Mouse (Mus musculus) thymus, adult 2 months (tissue): ENCODE data around the gene Rin2.

Experiments used
- CTCF ChIP-seq: fragments of 200-500 bp; IDR thresholded peaks from 2 replicates; pipeline ENCODE4 v1.5.1; 2012; ENCODE audit warnings: mild to moderate bottlenecking, control low read depth, low read length, moderate library complexity, borderline replicate concordance; ENCODE audit not compliant: control insufficient read depth, poor library complexity, insufficient read depth; ENCODE audit errors: extremely low read depth
- POLR2A ChIP-seq: fragments of 200-500 bp; IDR thresholded peaks from 2 replicates; pipeline ENCODE4 v1.6.1; 2012; ENCODE audit warnings: mild to moderate bottlenecking, low read length, control low read depth, moderate library complexity; ENCODE audit not compliant: control insufficient read depth, poor library complexity, insufficient read depth; ENCODE audit errors: extremely low read depth

GRCm38 (mm10) chr2:145843322-145843721 is 168.3 kb downstream of the Rin2 start:
- TF ChIP-seq CTCF, result no peak
- TF ChIP-seq POLR2A, result no peak
